Mouse (Mus musculus): ENCODE results near the gene 1700123O20Rik. TPM values are rescaled to one million over a fixed set of nuclear protein-coding genes. Genes with fewer than 3 reads are reported as not detected.

The 1700123O20Rik gene
- total RNA-seq, 2 experiments from 2014 or later: 15.5 to 16.0 TPM

- intact Hi-C loops (cut with DNase I): loop anchor here (1.0 kb wide), 1 partner anchor 73 kb away; no protein-coding TSS in a partner anchor
- DNase-seq (ENCODE audit: low spot score): no peak
Measured at GRCm38 (mm10) chr14:54712861-54713260, 26.8 kb downstream of the 1700123O20Rik start.

GRCm38 (mm10) chr14:54714121-54714520 lies 28.1 kb downstream of the 1700123O20Rik start:
- no peak for DNase-seq (ENCODE audit: low spot score)
- intact Hi-C loops (cut with DNase I): loop anchor here (2.0 kb wide), 1 partner anchor 103 kb away; no protein-coding TSS in a partner anchor

GRCm38 (mm10) chr14:54714617-54715081 lies 28.6 kb downstream of the 1700123O20Rik start:
- intact Hi-C loops (cut with DNase I): loop anchor here (1.0 to 2.0 kb wide), 2 partner anchors 102 to 146 kb away; no protein-coding TSS in a partner anchor
- DNase-seq (ENCODE audit: low spot score): no peak

- no peak for DNase-seq (ENCODE audit: low spot score)
- intact Hi-C loops (cut with DNase I): loop anchor here (1.0 to 2.0 kb wide), 2 partner anchors 101 to 145 kb away; no protein-coding TSS in a partner anchor
Measured at GRCm38 (mm10) chr14:54715402-54715801, 29.4 kb downstream of the 1700123O20Rik start.

GRCm38 (mm10) chr14:54720041-54720440 lies 34.0 kb downstream of the 1700123O20Rik start:
- intact Hi-C loops (cut with DNase I): no loop called here
- no peak for DNase-seq (ENCODE audit: low spot score)

GRCm38 (mm10) chr14:54720654-54721350 lies 34.8 kb downstream of the 1700123O20Rik start:
- intact Hi-C loops (cut with DNase I): no loop called here
- no peak for DNase-seq (ENCODE audit: low spot score)

- no peak for DNase-seq (ENCODE audit: low spot score)
- intact Hi-C loops (cut with DNase I): no loop called here
Measured at GRCm38 (mm10) chr14:54721711-54722110, 35.7 kb downstream of the 1700123O20Rik start.

GRCm38 (mm10) chr14:54724049-54724448 lies 38.0 kb downstream of the 1700123O20Rik start:
- intact Hi-C loops (cut with DNase I): no loop called here
- no peak for DNase-seq (ENCODE audit: low spot score)

- intact Hi-C loops (cut with DNase I): no loop called here
- DNase-seq (ENCODE audit: low spot score): no peak
Measured at GRCm38 (mm10) chr14:54727565-54727964, 41.5 kb downstream of the 1700123O20Rik start.

- intact Hi-C loops (cut with DNase I): no loop called here
- DNase-seq (ENCODE audit: low spot score): no peak
Measured at GRCm38 (mm10) chr14:54728823-54729653, 43.0 kb downstream of the 1700123O20Rik start.

GRCm38 (mm10) chr14:54730305-54730704 lies 44.3 kb downstream of the 1700123O20Rik start:
- intact Hi-C loops (cut with DNase I): no loop called here
- DNase-seq (ENCODE audit: low spot score): no peak

- intact Hi-C loops (cut with DNase I): no loop called here
- no peak for DNase-seq (ENCODE audit: low spot score)
Measured at GRCm38 (mm10) chr14:54732206-54732605, 46.2 kb downstream of the 1700123O20Rik start.

- no peak for DNase-seq (ENCODE audit: low spot score)
- intact Hi-C loops (cut with DNase I): no loop called here
Measured at GRCm38 (mm10) chr14:54734004-54734403, 48.0 kb downstream of the 1700123O20Rik start.

- intact Hi-C loops (cut with DNase I): loop anchor here (5.0 kb wide), 1 partner anchor 37 kb away; no protein-coding TSS in a partner anchor
- DNase-seq (ENCODE audit: low spot score): no peak
Measured at GRCm38 (mm10) chr14:54735221-54735620, 49.2 kb downstream of the 1700123O20Rik start.

GRCm38 (mm10) chr14:54736555-54737552 lies 50.8 kb downstream of the 1700123O20Rik start:
- intact Hi-C loops (cut with DNase I): loop anchor here (5.0 kb wide), 1 partner anchor 35 kb away; no protein-coding TSS in a partner anchor
- no peak for DNase-seq (ENCODE audit: low spot score)

GRCm38 (mm10) chr14:54737634-54738033 lies 51.6 kb downstream of the 1700123O20Rik start:
- no peak for DNase-seq (ENCODE audit: low spot score)
- intact Hi-C loops (cut with DNase I): loop anchor here (5.0 kb wide), 1 partner anchor 35 kb away; no protein-coding TSS in a partner anchor
